Comparison of ENCODE assay signal across 15 mouse cellular contexts in genomic region chr12:77715979-77716378, GRCm38 (mm10).
DNase-seq lines count a peak whose midpoint lies in the region; ATAC-seq lines count a peak whose summit lies in the region.
"Had no signal": no experiment of that assay in that cellular context is flagged by ENCODE, and none has a peak within 500 bp of the region (broad histone marks: within the 10 kb centered on the region; RNA-seq: fewer than 3 reads in every experiment).

No protein-coding gene starts in this region.

- no peak overlapping the region for H3K4me3 ChIP-seq in forebrain, embryonic 11.5 days (ENCODE audit: low read depth, low read length)
- no peak overlapping the region for H3K4me3 ChIP-seq in hindbrain, embryonic 15.5 days
- no peak overlapping the region for H3K4me3 ChIP-seq in neural tube, embryonic 11.5 days (ENCODE audit: low read depth, low read length)
- H3K4me3 ChIP-seq: erythroblast, embryonic 14.5 days; heart, embryonic 15.5 days; layer of hippocampus, adult 2 months; liver, embryonic 12.5 days had no signal

- H3K4me2 ChIP-seq in forebrain, embryonic 11.5 days (ENCODE audit: low read depth, low read length, severe bottlenecking), result no peak overlapping the region
- no peak overlapping the region for H3K4me2 ChIP-seq in hindbrain, embryonic 15.5 days
- H3K4me2 ChIP-seq in neural tube, embryonic 11.5 days (ENCODE audit: low read depth), result no peak overlapping the region
- H3K4me2 ChIP-seq: heart, embryonic 15.5 days; liver, embryonic 12.5 days had no signal

- H3K36me3 ChIP-seq in forebrain, embryonic 11.5 days (ENCODE audit: control insufficient read depth, insufficient read depth, low read length), result no peaks in the 10 kb centered on the region
- no peaks in the 10 kb centered on the region for H3K36me3 ChIP-seq in hindbrain, embryonic 15.5 days
- no peaks in the 10 kb centered on the region for H3K36me3 ChIP-seq in neural tube, embryonic 11.5 days (ENCODE audit: control insufficient read depth, insufficient read depth, low read length)
- H3K36me3 ChIP-seq: heart, embryonic 15.5 days; liver, embryonic 12.5 days had no signal

- no peaks in the 10 kb centered on the region for H3K27me3 ChIP-seq in forebrain, embryonic 11.5 days (ENCODE audit: control insufficient read depth, insufficient read depth, low read length)
- H3K27me3 ChIP-seq in hindbrain, embryonic 15.5 days, result no peaks in the 10 kb centered on the region
- no peaks in the 10 kb centered on the region for H3K27me3 ChIP-seq in neural tube, embryonic 11.5 days (ENCODE audit: control insufficient read depth, insufficient read depth, low read length)
- H3K27me3 ChIP-seq: heart, embryonic 15.5 days; liver, embryonic 12.5 days had no signal

- no peak overlapping the region for H3K9ac ChIP-seq in forebrain, embryonic 11.5 days (ENCODE audit: low read length)
- no peak overlapping the region for H3K9ac ChIP-seq in hindbrain, embryonic 15.5 days
- no peak overlapping the region for H3K9ac ChIP-seq in neural tube, embryonic 11.5 days (ENCODE audit: low read length)
- H3K9ac ChIP-seq: heart, embryonic 15.5 days; liver, embryonic 12.5 days had no signal

- 2% methylated on average over 2 of the region's 2 CpGs for WGBS in forebrain, embryonic 11.5 days
- WGBS in hindbrain, embryonic 15.5 days, result 6% methylated on average over 2 of the region's 2 CpGs
- WGBS in neural tube, embryonic 11.5 days, result 6% methylated on average over 2 of the region's 2 CpGs

- H3K9me3 ChIP-seq in forebrain, embryonic 11.5 days (ENCODE audit: control insufficient read depth, low read length), result no peaks in the 10 kb centered on the region
- H3K9me3 ChIP-seq in hindbrain, embryonic 15.5 days, result no peaks in the 10 kb centered on the region
- no peaks in the 10 kb centered on the region for H3K9me3 ChIP-seq in neural tube, embryonic 11.5 days (ENCODE audit: control insufficient read depth, low read length)
- H3K9me3 ChIP-seq: heart, embryonic 15.5 days; liver, embryonic 12.5 days had no signal

- 0 out of 2 replicates have a peak, but pooled peaks cover 5% of the 10 kb centered on the region for H3K4me1 ChIP-seq in forebrain, embryonic 11.5 days (replicated peaks; ENCODE audit: control insufficient read depth, insufficient read depth, low read length)
- H3K4me1 ChIP-seq in hindbrain, embryonic 15.5 days (replicated peaks), result 0 out of 2 replicates have a peak, but pooled peaks cover 4% of the 10 kb centered on the region
- H3K4me1 ChIP-seq in neural tube, embryonic 11.5 days (ENCODE audit: control insufficient read depth, insufficient read depth, low read length), result peaks cover 7% of the 10 kb centered on the region
- H3K4me1 ChIP-seq: heart, embryonic 15.5 days; liver, embryonic 12.5 days had no signal

- peak; percentile 90 for ATAC-seq in forebrain, embryonic 11.5 days (replicated peaks; ENCODE audit: low FRiP score)
- ATAC-seq in hindbrain, embryonic 15.5 days (ENCODE audit: low FRiP score, low read depth), result peak; percentile 83
- peak; percentile 13; the same call in 1 of the 2 replicates for ATAC-seq in neural tube, embryonic 11.5 days (ENCODE audit: insufficient read depth, low FRiP score, low TSS enrichment)
- ATAC-seq: liver, embryonic 12.5 days had no signal

- no peak overlapping the region for H3K27ac ChIP-seq in forebrain, embryonic 11.5 days (ENCODE audit: low read depth, low read length)
- no peak overlapping the region for H3K27ac ChIP-seq in hindbrain, embryonic 15.5 days (replicated peaks)
- H3K27ac ChIP-seq in neural tube, embryonic 11.5 days (ENCODE audit: low read depth, low read length), result no peak overlapping the region
- H3K27ac ChIP-seq: heart, embryonic 15.5 days; layer of hippocampus, adult 2 months; liver, embryonic 12.5 days had no signal

- DNase-seq in embryo, embryonic 10 days (ENCODE audit: low spot score), result peak; percentile 59
- DNase-seq in forebrain, embryonic 11.5 days (ENCODE audit: low spot score), result peak; percentile 75
- DNase-seq in neural tube, embryonic 11.5 days (ENCODE audit: low spot score), result peak; percentile 44
- no peak for DNase-seq in cerebellum, adult 11-12 months
- DNase-seq in adrenal gland, adult (ENCODE audit: inconsistent age in 2 of 2, low spot score in 1 of 2), result no peak
- DNase-seq in frontal cortex, postnatal 10 days (ENCODE audit: low spot score in 2 of 2), result no peak
- DNase-seq: cerebellum, postnatal 36 days; gastrocnemius, postnatal 36 days; kidney, adult 18-20 months; lung, postnatal 36 days had no signal

Comparison
In these comparisons a context has a peak if more than half of its experiments do, and no peak if none do; other contexts are left out.
1. DNase-seq: peak in embryo, embryonic 10 days (single experiment), forebrain, embryonic 11.5 days (single experiment) and neural tube, embryonic 11.5 days (single experiment); none in cerebellum, adult 11-12 months (single experiment), adrenal gland, adult (0 of 2) and frontal cortex, postnatal 10 days (0 of 2).
2. ATAC-seq: peak in every context shown above with its lines; median percentile 90 in forebrain, embryonic 11.5 days; 83 in hindbrain, embryonic 15.5 days; 13 in neural tube, embryonic 11.5 days.